Mouse (Mus musculus): ENCODE measurements around the gene Gm49320.
"Not testable (repeated sequence)": the region's sequence is repeated elsewhere in the genome, so short reads cannot be mapped to it uniquely, and the experiment has no call there.

Gm49320 gene

GRCm38 (mm10) chr8:4226323-4226722, 12.3 kb upstream of the Gm49320 start:
- no peak for DNase-seq (ENCODE audit: extremely low spot score, low read depth, low spot score)

DNA sequence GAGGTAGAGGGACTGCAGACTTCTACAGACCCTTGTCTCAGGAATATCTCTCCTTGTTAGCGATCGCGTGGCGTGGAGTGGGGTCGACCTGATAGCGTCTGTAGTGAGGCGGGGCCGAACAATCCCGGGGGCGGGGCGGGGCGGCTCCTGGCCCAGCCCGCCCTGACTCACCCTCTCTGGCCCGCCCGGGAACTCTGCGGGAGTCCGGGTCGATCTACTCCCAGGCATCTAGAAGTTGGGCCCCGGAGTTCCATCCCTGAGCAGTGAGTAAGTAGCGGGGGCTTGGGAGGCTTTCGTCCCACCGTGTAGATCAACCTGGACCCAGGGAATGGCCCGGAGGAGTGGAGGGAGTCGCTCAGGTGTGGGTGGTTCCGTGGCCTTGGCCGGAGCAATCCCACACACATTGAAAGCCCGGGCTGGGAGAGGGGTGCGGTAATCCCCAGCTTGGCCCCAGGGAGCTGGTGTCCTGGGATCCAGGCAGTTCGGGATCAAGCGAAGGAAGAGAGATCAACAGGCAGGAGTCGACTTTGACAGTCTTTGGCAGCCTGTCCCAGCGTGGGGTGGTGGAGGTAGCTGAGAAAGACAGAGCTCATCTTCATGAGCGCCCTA, 11.8 kb upstream of the Gm49320 start, which contains the start of gene Lrrc8e:
Gene Lrrc8e (plus strand): TSS at position 89 of the 609 bp plus-strand sequence.
- no peak for DNase-seq (ENCODE audit: extremely low spot score, low read depth, low spot score)

GRCm38 (mm10) chr8:4227919-4228318, 10.7 kb upstream of the Gm49320 start:
- DNase-seq (ENCODE audit: extremely low spot score, low read depth, low spot score) = no peak

DNA sequence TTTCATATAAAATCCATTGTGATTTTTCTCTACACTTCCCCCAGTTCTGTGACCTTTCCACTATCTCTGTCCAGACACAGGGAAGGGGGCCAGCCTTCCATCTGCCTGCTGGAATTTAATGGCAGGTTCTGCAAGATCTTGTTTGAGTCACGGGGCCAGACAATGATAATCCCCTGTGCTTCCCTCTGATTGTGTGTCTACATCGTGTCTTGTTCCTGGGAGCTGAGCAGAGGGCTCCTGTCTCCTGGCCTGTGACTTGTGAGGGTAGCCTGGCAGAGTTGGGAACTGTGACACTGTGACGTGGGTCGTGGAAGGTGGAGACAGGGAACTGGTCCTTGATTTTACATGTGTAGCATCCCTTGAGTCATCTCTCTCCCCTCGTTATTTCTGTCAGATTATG, 8.9 kb upstream of the Gm49320 start:
- no peak for DNase-seq (ENCODE audit: extremely low spot score, low read depth, low spot score)

- DNase-seq (ENCODE audit: extremely low spot score, low read depth, low spot score) = no peak
These were observed 7.9 kb upstream of the Gm49320 start for GRCm38 (mm10) chr8:4230612-4231351.

DNA sequence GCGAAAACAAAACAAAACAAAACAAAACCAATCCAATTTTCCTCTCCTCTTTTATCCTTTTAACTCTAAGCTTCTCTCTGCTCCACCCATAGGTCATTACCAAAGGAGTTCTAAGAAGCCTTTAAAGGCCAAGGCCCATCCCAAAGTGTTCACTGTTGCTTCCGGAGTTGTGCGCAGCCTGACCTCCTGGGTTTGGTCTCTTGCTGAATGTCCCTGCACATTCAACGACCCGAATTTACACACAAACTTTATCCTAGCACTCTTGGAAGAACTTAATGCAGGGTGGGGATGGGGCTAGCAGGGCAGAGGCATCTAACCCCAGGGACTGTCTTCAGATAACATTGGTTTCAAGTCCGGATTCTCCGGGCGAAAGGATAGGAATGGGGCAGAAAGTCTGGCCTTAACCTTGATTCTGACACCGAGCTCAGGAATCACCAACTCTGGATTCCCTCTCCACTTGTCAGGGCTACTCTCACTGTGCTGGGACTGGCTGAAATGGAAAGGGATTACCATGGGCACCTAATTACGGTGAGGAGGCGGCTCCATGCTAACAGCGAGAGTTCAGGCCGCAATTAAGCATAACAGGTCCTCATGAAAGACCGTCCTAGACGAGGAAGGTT, 741 bp upstream of the Gm49320 start:
- no peak for DNase-seq (ENCODE audit: extremely low spot score, low read depth, low spot score)

DNA sequence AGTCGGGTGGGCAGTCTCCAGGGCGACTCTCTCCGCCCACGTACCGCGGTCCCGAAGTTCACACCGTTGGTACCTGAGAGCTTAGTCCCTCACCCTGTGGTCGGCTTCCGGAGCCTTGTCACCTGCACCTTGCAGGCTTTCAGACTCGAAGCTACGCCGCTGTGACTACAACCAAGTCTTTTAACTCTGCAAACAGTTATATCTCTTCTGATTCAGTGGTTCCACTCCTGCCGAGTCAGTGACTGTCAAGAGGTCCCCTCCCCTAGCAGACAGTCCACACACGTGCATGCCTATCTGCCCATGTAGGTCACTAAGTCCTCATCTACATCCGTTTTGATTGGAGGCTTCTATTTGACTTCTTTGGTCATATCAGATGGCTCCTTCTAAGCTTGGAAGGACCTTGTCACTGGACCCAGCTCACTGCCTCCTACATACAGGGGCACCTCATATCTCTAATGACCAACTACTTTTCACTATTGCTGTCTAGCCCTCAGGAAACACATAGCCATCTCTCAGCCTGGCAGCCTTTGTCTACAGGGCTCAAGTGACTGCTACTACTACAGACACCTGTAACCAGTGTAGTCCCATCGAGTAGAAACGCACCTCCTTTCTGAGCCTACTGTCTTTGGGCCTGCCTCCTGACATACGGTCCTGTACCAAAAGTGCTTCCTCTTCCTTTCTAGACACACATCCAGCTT, 677 bp downstream of the Gm49320 start:
- DNase-seq (ENCODE audit: extremely low spot score, low read depth, low spot score) = no peak

- DNase-seq (ENCODE audit: extremely low spot score, low read depth, low spot score) = no peak
These were observed 6.4 kb downstream of the Gm49320 start for GRCm38 (mm10) chr8:4245061-4245460.

DNA sequence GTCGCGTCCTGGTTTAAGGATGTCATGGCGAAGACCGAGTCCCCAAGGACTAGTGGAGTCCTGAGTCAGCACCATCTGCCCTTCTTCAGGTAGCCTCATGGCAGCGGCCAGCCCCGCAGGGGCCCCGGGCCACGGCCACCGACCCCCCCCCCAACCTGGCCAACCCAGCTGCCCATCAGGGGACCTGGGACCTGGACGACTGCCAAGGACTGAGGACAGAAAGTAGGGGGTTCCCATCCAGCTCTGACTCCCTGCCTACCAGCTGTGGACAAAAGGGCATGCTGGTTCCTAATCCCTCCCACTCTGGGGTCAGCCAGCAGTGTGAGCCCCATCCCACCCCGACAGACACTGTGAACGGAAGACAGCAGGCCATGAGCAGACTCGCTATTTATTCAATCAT, 7.1 kb downstream of the Gm49320 start:
- no peak for DNase-seq (ENCODE audit: extremely low spot score, low read depth, low spot score)

DNA sequence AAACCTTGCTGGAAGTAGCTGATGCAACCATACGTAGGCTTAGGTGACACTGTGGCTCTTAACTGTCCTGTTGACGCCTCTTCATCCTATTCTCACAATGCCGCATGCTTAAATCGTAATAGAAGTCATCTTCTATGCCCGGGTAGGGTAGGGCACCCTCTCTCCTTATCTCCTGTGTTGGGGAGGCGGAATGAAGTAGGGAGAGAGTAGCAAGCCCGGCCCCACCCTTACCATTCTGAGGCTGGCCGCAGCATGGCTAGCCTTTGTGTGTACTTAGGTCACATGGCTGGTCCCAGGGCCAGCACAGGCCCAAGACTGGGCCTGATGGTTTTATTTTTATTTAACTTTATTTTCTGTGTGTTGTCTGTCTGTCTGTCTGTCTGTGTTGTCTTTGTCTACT, 8.6 kb downstream of the Gm49320 start:
- DNase-seq (ENCODE audit: extremely low spot score, low read depth, low spot score) = no peak

GRCm38 (mm10) chr8:4247951-4248540, 9.4 kb downstream of the Gm49320 start, which contains the start of gene Tgfbr3l:
Gene Tgfbr3l, plus strand, starts transcription at chr8:4248214.
- DNase-seq (ENCODE audit: extremely low spot score, low read depth, low spot score) = no peak

GRCm38 (mm10) chr8:4249213-4249612, 10.5 kb downstream of the Gm49320 start:
- no peak for DNase-seq (ENCODE audit: extremely low spot score, low read depth, low spot score)

DNA sequence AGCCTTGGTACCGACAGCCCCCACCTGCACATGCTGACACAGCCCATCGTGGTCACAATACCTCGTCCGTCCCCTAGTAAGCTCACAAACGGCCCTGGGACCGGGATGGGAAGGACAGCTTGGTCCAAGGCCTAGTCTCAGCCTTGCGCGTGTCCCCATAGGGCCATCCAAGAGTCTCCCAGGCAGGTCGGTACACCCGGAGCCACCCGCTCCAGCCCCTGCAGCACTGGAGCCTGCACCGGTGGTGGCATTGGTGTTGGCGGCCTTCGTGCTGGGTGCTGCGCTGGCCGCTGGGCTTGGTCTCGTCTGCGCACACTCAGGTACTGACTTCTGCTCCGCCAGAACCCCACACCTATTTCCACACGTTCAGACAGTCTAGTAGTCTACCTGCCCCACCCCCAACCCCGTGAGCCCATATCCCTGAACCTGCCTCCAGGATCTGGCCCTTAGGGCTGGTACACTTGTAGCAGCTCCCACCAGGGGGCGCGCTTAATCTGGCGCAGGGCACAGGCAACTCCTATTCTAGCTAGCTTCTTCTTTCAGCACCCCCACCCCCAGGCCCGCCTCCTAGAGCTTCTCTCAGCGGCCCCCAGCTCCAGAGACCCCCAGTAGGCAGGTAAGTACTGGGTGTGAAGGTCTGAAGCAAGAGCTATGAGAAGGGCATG, 11.8 kb downstream of the Gm49320 start:
- DNase-seq (ENCODE audit: extremely low spot score, low read depth, low spot score) = no peak

DNA sequence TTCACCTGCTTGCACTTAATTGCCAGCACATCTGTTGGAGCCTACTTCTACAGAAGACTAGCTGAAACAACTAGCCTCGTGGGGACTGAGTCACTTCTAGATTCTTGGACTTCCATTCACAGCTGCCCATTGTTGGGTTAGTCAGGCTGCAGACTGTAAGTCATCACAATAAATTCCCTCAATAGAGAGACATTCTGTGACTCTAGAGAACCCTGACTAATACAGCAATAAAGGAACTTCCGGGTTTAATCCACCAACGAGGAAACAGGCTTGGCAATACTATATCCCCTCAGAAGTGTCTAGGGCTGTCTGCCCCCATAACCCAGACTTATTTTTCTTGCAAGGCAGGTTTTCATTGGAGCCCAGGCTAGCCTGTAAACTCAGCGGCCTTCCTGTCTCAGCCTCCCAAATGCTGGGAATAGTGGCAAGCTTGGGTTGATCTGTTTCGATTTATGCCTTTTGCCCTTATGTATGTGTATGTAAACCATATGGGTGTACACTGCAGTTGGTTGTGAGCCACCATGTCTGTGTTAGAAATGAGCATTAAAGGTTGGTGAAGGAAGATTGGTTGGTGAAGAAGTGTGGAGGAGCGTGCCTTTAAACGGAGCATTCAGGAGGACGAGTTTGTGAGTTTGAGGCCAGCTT, 13.6 kb downstream of the Gm49320 start:
- no peak for DNase-seq (ENCODE audit: extremely low spot score, low read depth, low spot score)

- no peak for DNase-seq (ENCODE audit: extremely low spot score, low read depth, low spot score)
These were observed 14.5 kb downstream of the Gm49320 start, which contains the start of gene Snapc2 for GRCm38 (mm10) chr8:4252934-4253841. Gene Snapc2, plus strand, starts transcription at chr8:4253080.

GRCm38 (mm10) chr8:4254001-4254400, 15.3 kb downstream of the Gm49320 start:
- no peak for DNase-seq (ENCODE audit: extremely low spot score, low read depth, low spot score)

DNA sequence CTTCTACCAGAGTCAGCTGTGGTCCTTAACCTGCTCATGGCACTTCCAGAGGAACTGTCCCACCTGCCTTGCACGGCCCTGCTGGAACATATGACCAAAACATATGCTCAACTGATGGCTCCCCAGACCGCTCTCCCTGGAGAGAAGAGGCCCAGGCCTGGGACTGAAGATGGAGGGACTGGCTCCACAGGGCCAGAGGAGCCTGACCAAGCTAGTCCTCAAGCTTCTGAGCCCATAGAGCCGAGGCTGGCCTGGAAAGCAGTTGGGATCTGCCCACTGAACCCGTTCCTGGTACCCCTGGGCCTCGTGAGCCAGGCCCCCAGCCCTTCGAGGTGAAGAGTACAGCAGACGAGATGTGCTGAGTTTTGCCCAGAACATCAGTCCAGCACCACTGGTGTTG, 16.8 kb downstream of the Gm49320 start:
- not testable (repeated sequence) for DNase-seq (ENCODE audit: extremely low spot score, low read depth, low spot score)

DNA sequence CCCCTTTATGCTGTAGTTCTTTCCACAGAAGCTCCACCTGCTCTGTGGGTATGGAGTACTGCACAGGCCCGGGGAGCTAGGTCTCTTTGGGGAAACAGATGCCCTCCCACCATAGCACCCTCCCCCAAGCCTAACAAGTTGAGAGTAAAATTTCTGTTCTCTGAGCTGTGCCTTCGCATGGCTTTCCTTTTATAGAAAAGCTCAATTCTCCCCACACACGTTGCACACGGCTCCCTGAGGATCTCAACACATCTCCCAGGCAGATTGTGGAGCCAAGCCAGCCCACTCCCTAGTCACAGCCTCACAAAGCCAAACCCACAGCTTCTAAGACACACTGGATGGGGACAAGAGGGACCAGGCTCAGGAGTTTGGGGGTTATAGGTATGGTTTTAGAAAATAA, 18.2 kb downstream of the Gm49320 start:
- DNase-seq (ENCODE audit: extremely low spot score, low read depth, low spot score) = no peak

GRCm38 (mm10) chr8:4257350-4257749, 18.7 kb downstream of the Gm49320 start:
- DNase-seq (ENCODE audit: extremely low spot score, low read depth, low spot score) = no peak

Measured in hindlimb bud, embryonic 11.5 days (tissue).